Mouse (Mus musculus) stomach, postnatal 0 days (tissue): ENCODE measurements around the gene Socs2.

Experiments used
- CTCF ChIP-seq: IDR thresholded peaks from 2 replicates; pipeline ENCODE4 v1.5.1; 2016; ENCODE audit warnings: antibody characterized with exemption, low read depth, mild to moderate bottlenecking, moderate library complexity
- EP300 ChIP-seq: optimal IDR thresholded peaks from 2 replicates; pipeline ENCODE3; 2016; ENCODE audit warnings: antibody characterized with exemption

GRCm38 (mm10) chr10:95385801-95386203, 31.2 kb downstream of the Socs2 start:
- TF ChIP-seq EP300 (peak; percentile 92), CTCF (no peak)
